Mouse (Mus musculus): ENCODE results near the gene Msantd1.

Msantd1 gene

GRCm38 (mm10) chr5:34924519-34924918 lies 16.7 kb downstream of the Msantd1 start:
- DNase-seq (ENCODE audit: low read depth, low spot score) = no peak

DNA sequence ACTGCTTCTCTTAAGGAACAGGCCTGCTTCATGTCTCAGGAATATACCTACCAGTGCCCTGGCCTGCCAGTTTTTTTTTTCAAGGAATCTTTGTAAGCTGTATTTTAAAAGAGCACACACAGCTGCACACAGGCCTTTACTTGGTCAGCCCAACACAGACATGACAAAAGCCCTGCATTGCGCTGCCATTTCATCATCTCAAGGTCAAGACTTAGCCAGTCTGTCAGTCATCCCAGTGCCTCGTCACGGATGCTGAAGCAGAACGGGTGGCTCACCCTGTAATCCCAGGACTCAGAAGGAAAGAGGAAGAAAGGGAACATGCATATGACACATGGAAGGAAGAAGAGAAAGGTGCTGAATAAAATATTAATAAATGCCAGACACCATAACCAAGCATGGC lies 19.8 kb downstream of the Msantd1 start:
- peak; percentile 61 for DNase-seq (ENCODE audit: low read depth, low spot score)

GRCm38 (mm10) chr5:34930151-34930975 lies 22.6 kb downstream of the Msantd1 start:
- no peak for DNase-seq (ENCODE audit: low read depth, low spot score)

- DNase-seq (ENCODE audit: low read depth, low spot score) = no peak
Observed at GRCm38 (mm10) chr5:34931091-34931490, 23.3 kb downstream of the Msantd1 start.

- DNase-seq (ENCODE audit: low read depth, low spot score) = no peak
Observed at GRCm38 (mm10) chr5:34931516-34932457, 24.0 kb downstream of the Msantd1 start.

DNA sequence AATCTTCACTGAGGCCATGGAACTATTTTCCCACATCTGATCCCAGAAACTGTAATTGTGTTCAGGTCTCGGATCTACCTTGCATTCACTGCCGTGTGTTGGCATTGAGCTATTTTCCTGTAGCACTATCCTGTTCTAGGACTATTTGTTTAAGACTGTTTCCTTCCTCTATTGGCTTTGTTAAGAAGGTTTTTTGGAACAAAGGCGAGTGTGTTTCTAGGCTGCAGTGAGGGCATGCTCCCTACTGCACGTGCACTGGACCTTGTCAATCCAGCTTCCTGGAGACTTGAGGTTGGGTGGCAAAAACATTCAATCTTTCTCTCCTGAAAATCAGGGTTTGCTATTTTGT lies 24.6 kb downstream of the Msantd1 start:
- DNase-seq (ENCODE audit: low read depth, low spot score) = no peak

GRCm38 (mm10) chr5:34933461-34933860 lies 25.6 kb downstream of the Msantd1 start:
- peak; percentile 61 for DNase-seq (ENCODE audit: low read depth, low spot score)

- DNase-seq (ENCODE audit: low read depth, low spot score) = no peak
Observed at GRCm38 (mm10) chr5:34941710-34942470, 34.1 kb downstream of the Msantd1 start.

GRCm38 (mm10) chr5:34943428-34943827 lies 35.6 kb downstream of the Msantd1 start:
- no peak for DNase-seq (ENCODE audit: low read depth, low spot score)

- peak; percentile 89 for DNase-seq (ENCODE audit: low read depth, low spot score)
Observed at GRCm38 (mm10) chr5:34948861-34949760, 41.3 kb downstream of the Msantd1 start, which contains the start of gene Rgs12. TSS of gene Rgs12 (plus strand) at chr5:34949445.

GRCm38 (mm10) chr5:34949769-34950211 lies 42.0 kb downstream of the Msantd1 start:
- DNase-seq (ENCODE audit: low read depth, low spot score) = peak; percentile 42

- DNase-seq (ENCODE audit: low read depth, low spot score) = peak; percentile 41
Observed at GRCm38 (mm10) chr5:34950486-34951160, 42.8 kb downstream of the Msantd1 start.

DNA sequence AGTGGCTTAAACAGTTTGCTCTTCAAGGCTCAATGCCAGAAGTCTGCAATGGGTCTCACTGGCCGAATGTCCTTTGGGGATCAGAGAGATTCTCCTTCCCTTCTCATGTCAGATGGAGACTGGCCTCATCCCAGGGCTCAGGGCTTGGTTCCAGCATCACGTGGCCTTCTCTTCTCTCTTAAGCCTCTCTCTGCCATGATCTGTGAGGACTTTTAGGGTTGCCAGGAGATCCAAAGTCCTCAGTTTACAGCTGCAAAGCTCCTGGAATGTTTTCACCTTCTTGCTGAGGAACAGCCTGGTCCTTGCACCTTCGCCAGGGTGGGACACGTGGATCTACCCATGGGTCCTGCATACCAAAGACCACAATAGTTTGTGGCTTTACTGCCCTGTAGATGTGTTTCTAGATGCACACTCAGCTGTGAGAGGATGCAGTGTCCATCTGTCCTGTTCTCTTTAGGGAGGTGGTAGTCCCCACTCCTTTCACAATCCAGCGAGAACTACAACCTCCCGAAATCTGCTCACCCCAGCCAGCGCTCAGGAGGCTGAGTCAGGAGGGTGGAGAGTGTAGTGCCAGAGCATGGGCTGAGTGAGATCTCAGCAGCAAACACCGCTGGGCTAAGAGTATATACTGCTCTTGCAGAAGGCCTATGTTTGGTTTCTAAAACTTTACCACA lies 43.5 kb downstream of the Msantd1 start:
- no peak for DNase-seq (ENCODE audit: low read depth, low spot score)

GRCm38 (mm10) chr5:34954508-34954907 lies 46.7 kb downstream of the Msantd1 start:
- no peak for DNase-seq (ENCODE audit: low read depth, low spot score)

DNA sequence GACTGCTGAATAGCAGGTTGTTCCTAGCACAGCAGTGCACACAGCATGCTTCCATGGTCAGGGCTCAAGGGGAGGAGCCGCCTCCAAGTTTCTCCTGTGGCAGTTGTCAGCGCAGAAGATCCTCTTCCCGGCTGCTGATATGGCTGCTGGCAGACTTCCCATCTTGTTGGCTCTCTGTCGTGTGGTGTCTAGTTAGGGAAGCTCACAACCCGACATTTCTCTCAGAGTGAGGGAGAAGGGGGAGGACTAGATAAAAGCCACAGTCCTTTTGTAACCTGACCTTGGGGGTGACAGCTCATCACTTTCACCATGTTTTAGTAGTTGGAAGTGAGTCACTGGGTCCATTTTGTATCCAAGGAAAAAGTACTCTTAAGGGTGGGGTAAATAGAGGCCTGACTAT lies 47.8 kb downstream of the Msantd1 start:
- DNase-seq (ENCODE audit: low read depth, low spot score) = peak; percentile 67

DNA sequence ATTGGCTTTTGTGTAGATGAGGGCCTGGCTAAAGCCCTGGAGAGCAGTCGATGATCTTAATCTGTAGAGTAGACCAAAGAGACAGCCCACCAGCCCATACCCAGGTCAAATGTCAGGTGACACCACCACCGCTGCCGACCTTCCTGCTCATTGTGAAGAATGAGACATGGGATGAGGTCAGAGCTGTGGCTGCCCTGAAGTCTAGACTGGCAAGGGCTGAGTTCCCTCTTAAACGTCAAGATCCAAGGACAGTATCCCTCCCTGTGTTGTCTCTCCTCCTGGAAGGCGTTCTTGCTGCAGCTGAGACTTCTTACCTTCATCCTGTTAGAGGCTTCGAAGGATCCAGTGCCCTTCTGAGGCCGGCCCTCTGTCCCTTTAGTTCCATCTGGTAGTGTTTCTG lies 48.3 kb downstream of the Msantd1 start:
- DNase-seq (ENCODE audit: low read depth, low spot score) = no peak

- DNase-seq (ENCODE audit: low read depth, low spot score) = peak; percentile 68
Observed at GRCm38 (mm10) chr5:34957015-34957414, 49.2 kb downstream of the Msantd1 start.

- no peak for DNase-seq (ENCODE audit: low read depth, low spot score)
Observed at GRCm38 (mm10) chr5:34960021-34960420, 52.2 kb downstream of the Msantd1 start.

GRCm38 (mm10) chr5:34965531-34965930 lies 57.7 kb downstream of the Msantd1 start:
- DNase-seq (ENCODE audit: low read depth, low spot score) = no peak
